Mouse (Mus musculus): ENCODE measurements around the gene Cipc.

The Cipc gene

DNA sequence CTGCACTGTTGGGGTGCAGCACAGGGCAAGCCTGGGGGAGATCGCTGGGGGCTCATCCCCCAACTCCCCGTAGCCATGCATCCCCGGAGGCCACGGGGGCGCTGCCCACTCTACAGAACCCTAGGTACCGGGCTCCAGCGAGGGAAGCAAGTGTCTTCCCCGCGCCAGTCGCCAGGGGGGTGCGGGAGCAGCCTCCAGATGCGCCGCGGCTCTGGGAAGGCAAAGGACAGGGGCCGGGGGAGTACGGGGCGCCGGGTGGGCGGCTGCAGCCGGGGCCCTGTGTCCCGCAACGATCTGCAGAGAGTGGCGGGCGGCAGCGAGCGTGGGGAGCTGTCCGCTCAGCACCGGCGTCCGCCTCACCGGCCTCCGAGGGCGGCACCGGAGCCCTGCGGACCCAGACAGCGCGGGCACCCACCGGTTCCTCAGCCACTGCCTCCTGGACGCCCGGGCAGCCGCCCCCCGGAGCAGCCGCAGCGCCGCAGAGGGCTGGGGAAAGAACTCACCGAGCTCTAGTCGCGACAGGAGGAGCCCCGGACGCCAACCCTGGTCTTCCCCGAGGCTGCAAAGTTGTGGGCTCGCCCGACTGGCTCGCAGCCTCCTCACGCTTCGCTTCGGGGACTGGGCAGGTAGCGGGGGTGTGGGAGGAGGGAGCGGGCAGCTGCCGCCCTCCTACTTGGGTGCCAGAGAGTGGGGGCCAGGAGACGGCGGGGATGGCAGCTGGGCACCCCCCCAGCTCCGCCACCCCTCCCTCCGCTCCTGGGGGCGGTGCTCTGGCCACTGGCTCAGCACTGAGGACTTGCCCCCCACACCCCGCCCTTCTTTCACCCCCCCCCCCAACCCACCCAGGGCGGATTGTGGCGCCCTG is 43.3 kb downstream of the Cipc start, which contains the start of gene Zdhhc22:
TSS of gene Zdhhc22 (minus strand) at position 541 of the 865 bp plus-strand sequence.
- DNase-seq (ENCODE audit: low spot score), result peak; percentile 67

DNA sequence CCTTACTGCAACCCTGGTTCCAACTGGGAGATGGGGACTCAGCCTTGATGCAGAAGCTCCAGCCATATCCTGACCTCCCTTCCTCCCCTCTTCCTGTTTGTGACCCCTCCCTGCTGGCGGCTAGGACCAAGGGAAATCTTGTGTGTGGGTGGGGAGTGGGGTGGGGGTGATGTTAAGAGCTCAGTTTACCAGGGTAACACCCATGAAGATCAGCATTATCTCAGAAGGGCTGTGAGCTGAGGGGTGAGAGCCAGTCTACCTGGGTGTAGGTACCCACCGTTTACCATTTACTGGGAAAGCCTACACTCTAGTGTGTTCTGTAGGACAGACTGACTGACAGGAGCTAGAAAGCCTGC is 43.9 kb downstream of the Cipc start:
- DNase-seq (ENCODE audit: low spot score), result no peak

DNA sequence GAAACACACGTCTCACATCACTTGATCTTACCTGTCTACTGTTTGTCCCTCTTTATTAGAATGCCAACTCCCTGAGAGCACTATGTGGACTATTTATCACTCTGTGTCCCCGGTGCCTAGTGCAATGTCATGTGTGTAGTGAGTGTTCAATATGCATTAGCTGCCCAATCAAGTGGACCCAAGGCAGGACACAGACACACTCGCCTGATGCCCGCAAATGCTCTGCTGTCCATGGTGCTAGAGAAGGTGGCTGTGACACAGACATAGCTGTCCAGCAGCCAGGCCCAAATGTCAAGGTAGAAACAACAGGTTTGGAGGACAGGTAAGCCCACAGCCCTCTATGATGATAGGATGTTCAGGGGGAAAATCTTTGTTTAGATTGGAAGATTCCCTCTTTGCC is 47.3 kb downstream of the Cipc start:
- no peak for DNase-seq (ENCODE audit: low spot score)

DNA sequence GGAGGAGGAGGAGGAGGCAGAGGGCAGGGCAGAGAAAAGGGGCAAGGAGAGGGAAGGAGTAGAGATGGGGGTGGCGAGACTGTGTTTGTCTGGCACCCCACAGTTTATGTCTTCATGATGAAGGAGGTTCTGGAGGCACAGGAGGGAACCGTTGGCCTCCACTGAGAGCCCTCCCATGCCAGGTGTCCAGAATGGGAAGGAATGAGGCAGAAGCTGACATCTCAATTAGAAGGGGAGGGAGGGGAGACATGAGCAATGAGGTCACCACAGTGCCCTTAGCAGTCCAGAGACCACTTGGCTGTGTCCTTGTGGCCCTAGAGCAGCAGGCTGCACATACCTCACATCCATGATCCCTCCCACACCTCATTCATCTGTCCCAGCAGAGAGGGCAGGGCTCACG is 47.9 kb downstream of the Cipc start:
- no peak for DNase-seq (ENCODE audit: low spot score)

DNA sequence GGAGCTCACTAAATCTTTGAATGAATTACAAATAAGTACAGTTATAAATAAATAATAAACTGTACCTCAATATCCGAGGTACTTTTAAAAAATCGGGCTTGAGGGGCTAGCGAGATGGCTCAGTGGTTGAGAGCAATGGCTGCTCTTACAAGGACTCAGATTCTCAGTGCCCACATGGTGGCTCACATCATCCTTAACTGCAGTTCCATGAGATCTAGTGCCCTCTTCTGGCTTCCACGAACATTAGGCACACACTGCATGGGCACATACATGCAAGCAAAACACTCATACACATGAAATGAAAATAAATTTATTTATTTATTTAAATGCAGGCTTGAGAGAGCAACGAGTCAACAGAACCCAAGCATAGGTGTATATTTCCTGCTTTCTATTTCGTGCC is 49.1 kb downstream of the Cipc start:
- no peak for DNase-seq (ENCODE audit: low spot score)

DNA sequence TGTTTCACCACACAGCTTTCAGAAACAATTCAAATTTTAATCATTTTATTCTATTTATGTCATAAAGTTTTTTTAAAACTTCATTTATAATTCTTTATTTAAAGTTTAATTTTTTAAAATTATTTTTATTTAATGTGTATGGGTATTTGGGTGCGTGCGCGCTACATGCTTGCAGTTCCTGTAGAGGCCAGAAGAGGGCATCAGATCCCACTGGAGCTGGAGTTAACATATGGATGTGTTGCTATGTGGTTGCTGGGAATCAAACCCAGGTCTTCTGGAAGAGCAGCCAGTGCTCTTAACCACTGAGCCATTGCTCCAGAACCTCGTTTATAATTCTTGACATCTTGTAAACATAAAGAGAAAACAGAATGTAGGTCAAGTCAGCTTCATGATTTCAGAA is 51.9 kb downstream of the Cipc start:
- no peak for DNase-seq (ENCODE audit: low spot score)

DNA sequence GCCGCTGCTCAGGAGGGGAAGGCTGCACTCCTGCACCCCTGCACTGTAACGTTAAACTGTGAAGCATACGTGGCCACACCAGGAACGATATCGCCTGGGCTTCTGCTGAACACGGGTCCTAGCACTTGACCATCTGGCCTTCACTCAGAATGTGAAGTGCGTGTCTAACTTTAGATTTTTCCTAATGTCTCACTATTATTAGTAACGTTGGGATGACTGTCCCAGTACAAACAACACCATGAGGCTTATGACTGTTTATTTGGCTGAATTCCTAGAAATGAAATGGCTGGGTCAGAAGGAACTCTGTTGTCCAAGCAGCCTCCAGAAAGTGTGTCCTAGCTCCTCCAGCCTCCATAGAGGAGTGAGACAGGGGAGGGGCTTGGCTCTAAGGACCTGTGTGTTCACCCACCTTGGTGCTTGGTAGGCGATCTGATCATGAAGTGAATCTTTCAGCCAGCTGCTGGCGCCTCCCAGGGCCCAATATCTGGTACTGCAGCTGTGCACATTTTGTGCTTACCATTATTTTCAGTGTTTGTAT is 52.5 kb downstream of the Cipc start:
- no peak for DNase-seq (ENCODE audit: low spot score)

DNA sequence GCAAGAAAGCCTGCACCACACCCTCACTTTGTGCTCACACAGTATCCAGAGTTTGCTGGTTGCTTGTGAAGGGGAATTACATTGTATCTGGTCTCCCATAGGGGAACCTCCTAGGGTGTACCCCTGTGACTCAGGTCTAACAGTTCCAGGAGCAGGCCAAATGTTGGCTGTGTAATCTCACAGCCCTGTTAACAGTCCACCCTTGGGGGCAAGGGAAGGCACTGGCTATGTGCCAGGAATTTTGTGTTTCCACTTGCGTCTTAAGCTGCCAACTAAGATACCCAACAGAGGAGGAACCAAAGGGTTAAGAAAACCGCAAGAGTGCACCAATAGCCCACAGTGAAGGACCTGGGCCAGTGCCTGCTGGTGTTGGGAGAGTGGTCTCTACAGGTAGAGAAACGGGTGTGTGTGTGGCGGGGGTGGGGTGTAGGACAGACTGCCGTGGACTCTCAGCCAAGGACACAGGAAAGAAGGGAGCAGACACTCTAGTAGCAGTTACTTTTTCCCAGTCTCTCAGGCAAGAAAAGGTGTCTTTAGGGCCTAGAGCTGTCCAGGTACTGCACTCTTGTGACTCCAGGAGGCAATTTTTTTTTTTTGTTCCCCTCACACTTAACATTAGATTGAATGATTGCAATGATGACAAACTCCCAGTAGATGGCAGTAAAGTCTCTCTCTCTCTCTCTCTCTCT is 53.5 kb downstream of the Cipc start:
- DNase-seq (ENCODE audit: low spot score), result peak; percentile 72

DNA sequence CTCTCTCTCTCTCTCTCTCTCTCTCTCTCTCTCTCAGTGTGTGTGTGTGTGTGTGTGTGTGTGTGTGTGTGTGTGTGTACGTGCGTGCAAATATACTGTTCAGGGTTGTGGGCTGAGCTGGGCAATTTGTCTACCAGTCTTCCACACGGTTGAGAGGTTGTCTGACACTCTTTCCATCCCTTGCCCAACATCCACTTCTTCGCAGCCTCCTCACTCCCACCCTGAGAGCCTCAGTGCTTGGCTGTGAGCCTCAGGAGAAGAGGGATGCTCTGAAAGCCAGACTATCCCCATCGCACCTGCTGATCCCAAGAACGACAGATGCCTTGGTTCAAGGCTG is 54.0 kb downstream of the Cipc start:
- DNase-seq (ENCODE audit: low spot score), result no peak

DNA sequence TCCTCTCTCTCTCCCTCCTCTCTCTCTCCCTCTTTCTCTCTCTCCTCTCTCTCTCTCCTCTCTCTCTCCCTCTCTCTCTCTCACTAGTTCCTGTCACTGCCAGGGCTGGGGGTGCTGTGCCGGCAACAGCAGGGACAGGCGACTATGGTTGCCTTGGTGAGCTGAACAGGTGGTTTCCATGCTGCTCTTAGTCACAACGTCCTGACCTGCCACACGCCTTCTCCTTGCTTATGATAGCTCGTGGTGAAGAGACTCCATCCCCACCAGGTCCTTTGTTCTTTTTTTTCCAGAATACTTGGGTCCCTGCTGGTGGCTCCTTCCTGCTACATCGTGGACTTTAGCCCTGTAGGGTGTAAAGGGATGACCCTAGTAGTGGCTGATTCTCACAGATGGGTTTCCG is 55.4 kb downstream of the Cipc start:
- no peak for DNase-seq (ENCODE audit: low spot score)

DNA sequence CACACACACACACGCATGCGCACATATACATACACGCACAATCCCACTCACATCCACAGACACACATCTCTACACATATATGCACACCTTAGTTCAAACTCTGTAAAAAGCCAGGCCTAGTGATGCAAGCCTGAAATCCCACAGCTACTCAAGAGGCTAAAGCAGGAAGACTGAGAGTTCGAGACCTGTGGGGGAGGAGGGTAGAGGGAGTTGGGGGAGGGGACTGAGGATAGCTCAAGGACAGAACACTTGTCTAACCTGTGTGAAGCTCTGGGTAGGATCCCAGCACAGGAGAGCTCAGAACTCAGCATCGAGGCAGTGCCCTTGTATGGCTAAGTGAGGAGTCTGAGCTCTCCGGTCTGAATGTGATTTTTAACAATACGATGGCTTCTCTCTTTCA is 56.0 kb downstream of the Cipc start:
- no peak for DNase-seq (ENCODE audit: low spot score)

DNA sequence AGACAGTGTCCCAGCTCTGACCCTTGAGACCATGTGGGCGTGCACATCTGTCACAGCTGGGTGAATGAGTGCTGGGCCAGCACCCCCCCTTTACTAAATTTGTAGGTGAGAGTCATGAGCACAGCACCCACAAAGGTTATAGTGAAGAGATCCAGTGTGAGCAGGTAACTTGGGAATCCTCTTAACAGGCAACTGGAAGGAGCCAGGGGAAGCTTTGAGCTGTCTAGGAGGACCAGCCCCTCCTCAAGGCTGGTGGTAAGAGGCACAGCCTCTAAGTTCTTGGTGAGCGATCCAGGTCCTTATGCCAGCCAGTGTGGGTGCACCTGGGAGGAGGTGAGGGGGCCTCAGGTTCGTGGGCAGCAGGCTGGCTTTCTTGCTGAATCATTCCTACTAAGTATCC is 56.8 kb downstream of the Cipc start:
- no peak for DNase-seq (ENCODE audit: low spot score)

DNA sequence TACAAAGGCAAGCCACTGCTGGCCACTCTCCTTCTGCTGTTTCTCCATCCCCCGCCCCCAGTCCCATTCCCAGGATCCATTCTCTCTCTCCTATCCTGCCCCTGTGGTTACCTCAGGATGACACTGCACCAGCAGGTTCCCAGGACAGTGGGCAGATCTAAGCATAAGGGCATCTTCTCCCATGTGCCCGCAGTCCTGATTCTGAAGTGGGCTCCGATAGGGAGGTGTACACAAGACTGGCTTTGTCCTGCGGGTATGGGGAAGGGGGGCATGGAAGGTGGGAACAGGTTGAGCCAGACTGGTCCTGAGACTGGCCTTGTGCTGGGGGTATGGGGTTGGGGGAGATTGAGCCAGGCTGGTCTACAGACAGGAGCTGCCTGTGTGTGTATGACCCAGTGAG is 57.8 kb downstream of the Cipc start:
- DNase-seq (ENCODE audit: low spot score), result no peak

All from MN1 (cell line).